Mouse (Mus musculus): ENCODE results near the gene Cdc25b. TPM values are rescaled to one million over a fixed set of nuclear protein-coding genes. Genes with fewer than 3 reads are reported as not detected.

Gene Cdc25b
- total RNA-seq, 2 experiments from 2014 or later = 18.0 to 22.4 TPM

DNA sequence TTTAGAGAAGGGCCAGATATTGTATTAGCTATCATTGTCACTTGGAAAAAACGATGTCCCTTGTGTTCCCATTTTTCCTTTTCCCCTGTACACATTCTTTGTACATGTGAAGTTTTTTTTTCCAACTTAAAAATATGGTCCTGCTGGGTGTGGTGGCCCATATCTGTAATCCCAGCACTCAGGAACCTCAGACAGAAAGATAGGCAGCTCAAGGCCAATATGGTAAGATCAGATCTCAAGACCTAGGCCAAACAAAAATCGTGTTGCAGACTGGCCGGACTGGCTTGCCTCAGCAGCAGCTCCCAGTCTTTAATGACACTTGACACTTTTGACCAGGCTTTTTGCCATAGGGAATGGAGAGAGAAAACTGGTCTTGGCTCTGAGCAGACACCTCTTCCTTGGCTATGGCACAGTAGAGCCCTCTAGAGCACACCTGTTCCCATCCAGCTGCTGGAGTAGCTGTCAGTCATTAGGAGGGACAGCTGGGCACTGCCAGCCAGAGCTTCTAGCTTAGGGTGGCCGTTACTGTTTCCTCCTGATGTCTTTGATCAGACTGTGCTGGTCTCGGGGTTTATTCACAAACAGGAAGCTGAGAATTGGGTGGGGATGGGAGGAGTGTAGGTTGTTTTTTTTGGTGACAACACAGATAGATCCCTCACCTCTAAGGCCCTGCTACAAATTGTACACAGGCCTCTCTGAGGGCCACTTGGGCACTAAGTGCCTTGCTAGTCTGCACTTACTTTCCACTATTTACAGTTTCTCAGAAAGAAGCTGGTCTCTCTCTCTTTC lies 3.0 kb downstream of the Cdc25b start:
- no peak for DNase-seq (ENCODE audit: low spot score in 2 of 2)

DNA sequence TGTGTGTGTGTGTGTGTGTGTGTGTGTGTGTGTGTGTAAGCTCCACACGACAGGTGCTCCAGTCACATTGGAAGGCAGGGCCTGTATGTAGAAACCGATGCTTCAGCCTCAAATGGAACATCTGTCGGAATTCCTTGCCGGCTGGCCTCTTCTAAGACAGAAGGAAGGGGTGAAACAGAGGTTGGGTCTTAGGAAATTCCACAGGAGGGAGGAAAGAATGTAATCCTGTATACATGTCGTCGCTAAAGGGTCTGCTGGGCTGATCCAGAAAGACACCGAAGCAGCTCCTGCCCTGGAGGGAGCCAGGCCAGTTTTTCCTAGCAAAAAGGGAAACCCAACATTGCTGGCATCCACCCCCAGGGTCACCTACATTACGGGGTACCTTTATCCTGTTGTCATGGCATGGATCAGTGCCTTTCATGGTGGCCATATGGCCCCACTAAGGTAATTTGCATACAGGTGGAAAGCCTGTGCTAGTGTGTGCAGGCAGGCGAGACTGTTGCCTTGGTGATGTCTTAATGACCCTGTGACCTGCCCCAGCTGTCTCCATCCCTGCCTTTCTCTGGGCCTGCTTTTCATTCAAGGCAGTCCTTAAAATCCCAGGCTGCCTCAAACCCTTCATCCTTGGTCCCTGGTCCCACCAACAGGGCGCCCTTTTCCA lies 3.7 kb downstream of the Cdc25b start:
- no peak for DNase-seq (ENCODE audit: low spot score in 2 of 2)

GRCm38 (mm10) chr2:131191005-131191390 lies 4.2 kb downstream of the Cdc25b start:
- no peak for DNase-seq (ENCODE audit: low spot score in 2 of 2)

DNA sequence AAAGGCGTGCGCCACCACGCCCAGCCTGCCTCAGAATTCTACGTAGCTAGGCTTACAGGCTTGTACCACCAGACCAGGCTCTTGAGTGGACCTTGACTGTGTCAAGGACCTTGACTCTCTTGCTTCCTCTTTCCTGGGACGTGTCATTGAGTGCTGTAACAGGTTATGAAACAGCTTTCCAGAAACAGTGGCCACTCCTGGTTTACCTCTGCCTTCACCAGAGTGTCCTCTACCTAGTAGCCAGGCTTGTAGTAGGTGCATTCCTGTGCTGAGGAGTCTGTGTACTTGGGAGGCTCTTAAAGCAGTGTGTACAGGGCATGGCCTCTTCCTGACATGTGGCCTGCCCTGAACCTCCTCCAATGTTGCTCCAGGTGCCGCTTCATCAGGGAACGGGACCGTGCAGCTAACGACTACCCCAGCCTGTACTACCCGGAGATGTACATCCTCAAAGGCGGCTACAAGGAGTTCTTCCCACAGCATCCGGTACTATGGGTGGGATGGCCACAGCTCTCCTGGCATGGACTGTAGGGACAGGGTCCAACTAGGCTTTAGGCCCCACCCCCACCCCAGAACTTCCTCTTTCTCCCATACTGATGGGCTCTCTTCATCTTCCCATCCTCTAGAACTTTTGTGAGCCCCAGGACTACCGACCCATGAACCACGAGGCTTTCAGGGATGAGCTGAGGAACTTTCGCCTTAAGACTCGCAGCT lies 10.0 kb downstream of the Cdc25b start:
- no peak for DNase-seq (ENCODE audit: low spot score in 2 of 2)

DNA sequence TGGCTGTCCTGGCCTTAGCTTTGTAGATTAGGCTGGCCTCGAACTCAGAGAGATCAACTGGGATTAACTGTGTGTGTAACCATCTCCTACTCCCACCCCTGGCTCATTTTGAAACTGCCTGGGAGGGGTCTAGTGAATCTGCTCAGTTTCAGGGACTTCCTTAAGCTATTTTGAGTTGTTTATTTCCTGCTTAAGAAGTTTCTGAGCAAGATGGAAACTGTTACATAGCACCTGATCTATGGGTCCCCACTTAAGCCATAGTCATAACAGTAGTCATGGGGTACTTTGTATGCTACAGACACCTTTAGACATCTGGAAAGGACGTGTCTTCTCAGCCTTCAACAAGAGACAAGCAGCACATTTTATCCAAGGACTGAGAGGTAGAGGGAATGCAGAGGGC lies 14.0 kb downstream of the Cdc25b start:
- DNase-seq (ENCODE audit: low spot score in 2 of 2) = no peak

DNA sequence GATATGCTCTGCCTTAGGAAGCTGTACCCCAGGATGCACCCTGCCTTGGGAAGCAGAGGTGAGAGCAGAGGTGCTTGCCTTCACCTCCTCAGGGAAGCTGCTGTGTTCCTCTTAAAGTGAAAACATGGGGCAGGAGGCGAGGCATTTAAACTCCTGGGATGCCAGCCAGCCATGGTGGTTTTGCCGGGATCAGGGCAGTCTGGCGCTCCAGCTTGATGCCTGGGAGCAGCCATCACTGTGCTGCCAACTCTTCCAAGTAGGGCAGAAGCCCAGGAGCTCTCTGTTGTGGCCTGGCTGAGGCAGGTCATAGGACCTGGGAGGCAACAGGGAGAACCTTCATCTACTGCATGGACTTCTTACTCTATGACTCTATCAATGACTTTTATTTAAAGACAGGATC lies 14.5 kb downstream of the Cdc25b start:
- no peak for DNase-seq (ENCODE audit: low spot score in 2 of 2)

- DNase-seq (ENCODE audit: low spot score in 2 of 2) = no peak
Measured at GRCm38 (mm10) chr2:131203816-131204409, 17.2 kb downstream of the Cdc25b start.

DNA sequence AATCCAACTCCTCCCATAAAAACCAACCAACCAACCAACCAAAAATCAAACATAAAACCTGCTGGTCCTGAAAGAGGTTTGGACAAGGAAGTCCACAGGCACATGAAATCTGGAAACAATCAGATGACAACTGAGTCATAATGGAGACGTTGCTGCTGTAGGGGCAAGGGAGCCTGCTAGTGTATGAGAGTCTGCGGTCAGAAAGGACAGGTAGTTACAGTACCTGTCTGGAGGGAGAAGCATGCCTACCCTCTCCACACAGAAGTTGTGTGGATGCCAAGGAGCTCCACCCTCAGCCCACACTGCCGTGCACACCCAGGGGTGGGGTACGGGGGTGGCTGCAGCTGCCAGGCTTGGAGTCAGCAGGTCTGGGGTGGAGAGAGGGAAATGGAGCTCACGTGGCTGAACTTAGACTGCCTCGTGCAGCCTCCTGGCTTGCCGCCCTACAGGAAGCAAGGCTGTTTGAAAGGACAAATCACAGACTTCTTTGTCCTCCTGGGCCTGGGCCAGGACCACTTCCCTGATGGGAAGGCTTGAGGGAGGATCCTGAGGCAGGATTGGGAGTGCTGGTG lies 17.7 kb downstream of the Cdc25b start:
- peak; percentile 87 to 93 for DNase-seq (ENCODE audit: low spot score in 2 of 2)

DNA sequence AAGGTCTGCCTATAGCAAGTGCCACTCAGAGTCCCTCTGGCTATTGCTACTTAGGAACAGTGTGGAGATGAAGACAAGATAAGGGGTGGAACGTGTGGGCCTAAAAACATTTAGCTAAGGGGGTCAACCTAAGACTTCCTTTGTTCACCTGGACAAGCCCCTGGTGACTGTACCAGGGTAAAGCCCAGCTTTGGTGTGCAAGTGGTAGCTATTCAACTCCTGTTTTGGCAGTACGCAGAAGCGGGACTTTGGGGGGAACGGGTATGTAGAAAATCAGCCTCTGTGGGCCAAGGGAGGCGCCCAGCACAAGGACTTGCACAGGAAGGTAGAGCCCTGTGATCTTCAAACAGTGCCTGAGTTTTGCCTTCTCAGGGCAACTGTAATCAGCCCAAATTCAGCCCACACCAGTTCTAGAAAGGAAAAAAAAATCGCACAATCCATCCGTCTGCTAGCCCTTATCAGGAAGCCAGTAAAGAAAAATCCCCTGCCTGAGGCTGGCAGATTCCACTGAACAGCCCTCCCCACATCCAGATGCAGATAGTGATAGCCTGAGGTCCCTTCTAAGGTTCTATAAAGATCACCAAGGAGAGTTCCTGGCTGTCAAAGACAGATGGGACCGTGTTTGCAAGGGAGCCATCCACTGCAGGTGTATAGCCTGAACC lies 18.9 kb downstream of the Cdc25b start:
- DNase-seq (ENCODE audit: low spot score in 2 of 2) = no peak

DNA sequence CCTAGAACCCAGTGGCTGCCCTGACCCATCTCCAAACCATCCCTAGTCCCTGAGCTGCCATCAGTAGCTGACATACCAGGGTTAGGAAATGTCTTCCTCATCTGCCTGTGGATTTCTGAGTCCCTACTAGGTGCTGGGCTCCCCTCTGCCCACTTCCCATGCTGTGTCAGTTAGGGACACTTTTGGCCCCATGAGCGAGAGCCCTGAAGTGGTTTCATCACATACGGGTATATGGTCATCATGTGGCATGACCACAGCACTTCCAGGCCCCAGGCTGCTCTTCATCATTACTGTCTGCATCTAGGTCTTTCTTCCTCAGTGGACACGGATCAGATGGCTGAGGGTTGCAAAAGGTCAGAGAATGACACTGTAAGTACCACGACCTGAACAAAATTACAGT lies 20.0 kb downstream of the Cdc25b start, which contains the start of gene Ap5s1:
Gene Ap5s1, plus strand, starts transcription at position 301 of the 400 bp plus-strand sequence.
- DNase-seq (ENCODE audit: low spot score in 2 of 2) = no peak

DNA sequence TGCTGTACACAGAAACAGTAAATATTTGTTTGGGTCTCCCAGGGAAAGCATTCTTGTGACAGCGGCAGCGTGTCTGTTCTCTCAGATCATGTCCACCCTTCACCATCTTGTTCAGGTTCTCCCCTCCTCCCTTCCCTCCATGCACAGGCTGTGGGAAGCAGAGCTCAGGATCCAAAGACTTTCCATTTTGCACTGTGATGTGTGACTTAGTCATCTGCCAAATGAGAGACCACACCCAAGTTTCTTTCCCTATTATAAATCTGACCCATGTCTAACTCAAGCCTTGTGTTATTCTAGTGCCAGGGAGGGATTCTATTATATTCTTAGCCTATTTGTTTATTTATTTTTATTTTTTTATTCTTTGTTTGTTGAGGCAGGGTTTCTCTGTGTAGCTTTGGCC lies 21.6 kb downstream of the Cdc25b start:
- DNase-seq (ENCODE audit: low spot score in 2 of 2) = no peak

GRCm38 (mm10) chr2:131209125-131209795 lies 22.5 kb downstream of the Cdc25b start:
- DNase-seq (ENCODE audit: low spot score in 2 of 2) = peak in 1 of 2 experiments; percentile 32

DNA sequence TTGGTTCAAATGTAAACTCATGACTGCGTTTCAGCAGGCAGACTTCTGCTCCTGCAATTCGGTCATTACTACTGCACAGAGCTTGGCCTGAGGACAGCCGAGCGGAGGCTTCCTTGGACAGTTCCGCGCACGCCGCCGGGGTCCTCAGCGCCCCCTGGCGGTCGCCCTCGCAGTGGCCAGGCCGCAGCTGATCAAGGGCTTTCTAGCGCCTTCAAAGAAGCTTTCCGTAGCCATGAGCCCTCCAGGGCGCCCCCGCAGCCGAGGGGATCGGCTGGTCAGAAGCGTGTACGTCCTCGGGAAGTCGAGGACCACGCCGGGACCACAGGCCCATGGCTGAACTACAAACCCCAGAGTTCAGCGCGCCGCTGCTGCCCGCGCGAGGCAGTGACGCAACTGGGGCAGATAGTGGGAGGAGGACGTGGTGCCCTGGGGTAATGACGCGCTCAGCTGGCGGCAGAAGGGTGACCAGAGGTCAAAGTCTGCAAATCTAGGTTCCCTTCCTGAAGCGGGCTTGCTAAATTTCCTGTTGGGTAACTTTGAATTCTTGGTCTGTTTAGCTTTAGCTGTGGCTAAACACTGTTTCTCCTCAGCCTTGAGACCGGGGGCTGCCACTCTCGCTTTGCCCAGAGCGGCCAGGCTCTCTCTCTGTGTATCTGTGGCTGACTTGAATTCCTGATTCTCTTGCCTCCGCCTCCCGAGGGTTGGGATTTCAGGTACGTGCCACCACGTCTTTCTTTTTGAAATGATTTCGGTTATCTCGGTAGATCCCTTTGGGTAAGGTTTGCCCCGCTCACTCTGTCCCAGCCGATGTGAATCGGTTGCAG lies 23.4 kb downstream of the Cdc25b start:
- DNase-seq (ENCODE audit: low spot score in 2 of 2) = peak; percentile 85 to 96

GRCm38 (mm10) chr2:131211026-131211615 lies 24.4 kb downstream of the Cdc25b start:
- peak in 1 of 2 experiments; percentile 30 for DNase-seq (ENCODE audit: low spot score in 2 of 2)

DNA sequence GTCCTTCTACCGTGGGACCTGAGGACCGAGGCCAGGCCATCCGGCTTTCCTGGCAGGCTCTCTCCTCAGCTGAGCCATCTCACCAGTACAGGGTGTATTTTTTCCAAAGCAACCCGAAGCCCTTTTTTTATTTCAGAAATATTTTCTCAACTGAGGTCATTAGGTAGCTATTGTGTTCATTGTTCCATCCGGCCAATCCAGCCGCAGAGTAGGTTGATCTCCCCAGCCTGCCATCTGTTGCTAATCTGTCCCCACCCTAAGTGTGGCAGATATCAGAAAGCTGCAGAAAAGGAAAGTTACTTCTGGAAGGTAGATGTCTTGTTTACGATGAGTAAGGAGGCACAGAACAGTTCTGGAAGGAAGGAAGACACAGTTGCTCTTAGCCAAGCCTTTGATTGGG lies 27.0 kb downstream of the Cdc25b start:
- DNase-seq (ENCODE audit: low spot score in 2 of 2) = no peak

DNA sequence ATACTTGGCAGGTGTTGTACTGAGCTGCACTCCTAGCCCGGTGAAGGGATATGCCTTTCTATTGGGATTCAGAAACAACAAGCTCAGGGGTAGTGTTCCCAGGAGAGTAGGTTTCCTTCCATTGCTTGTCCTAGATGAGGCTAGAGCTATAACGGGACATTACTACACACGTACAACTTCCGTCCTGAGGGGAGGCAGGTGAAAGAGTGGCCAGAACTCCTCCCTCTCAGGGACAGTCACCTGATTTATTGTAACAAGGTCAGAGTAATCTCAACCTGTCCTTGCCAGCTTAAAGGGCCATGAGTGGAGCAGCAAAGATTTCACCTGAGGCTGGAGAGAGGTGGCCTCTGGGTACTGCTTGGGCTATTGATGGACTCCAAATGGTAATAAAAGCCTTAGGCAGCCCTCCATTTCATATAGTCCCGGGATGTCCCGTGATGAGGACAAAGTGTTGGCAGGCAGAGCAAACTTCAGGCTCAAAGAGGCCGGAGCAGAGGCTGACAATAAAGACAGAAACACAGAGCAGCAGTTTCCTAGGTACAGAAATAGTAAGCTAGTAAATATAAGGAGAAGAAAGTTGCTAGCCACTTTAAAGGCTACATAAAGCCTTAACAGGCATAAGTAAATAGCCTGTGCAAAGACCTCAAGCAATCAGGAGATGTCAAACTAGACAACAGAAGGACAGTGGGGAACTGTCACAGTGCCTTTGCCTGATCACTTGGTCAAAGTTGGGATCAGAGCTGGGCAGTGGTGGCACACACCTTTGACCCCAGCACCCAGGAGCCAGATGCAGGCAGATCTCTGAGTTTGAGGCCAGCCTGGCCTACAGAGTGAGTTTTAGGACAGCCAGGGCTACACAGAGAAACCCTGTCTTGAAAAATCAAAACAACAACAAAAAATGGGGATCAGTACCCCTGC lies 29.5 kb downstream of the Cdc25b start:
- no peak for DNase-seq (ENCODE audit: low spot score in 2 of 2)

DNA sequence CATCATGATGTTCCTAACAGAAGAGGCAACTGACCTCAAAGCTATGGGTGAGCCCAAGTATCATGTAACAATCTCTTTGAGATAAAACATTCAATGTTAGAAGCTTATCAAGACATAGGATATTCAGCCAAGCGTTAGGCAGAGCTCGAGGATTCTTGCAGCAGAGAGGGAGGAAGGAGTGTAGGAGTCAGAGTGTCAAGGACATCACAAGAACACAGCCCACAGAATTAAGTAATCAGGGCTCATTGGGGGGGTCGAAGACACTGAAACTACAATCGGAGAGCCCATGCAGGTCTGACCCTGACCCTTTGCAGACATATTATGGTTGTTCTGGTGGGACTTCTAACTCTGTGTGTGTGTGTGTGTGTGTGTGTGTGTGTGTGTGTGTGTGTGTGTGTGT lies 33.3 kb downstream of the Cdc25b start:
- no peak for DNase-seq (ENCODE audit: low spot score in 2 of 2)

Data from gastrocnemius, postnatal 4 days (tissue).